Mouse (Mus musculus) MEL (cell line): ENCODE measurements at regions not wholly inside any gene's neighbourhood (a gene's known extent, or its start where the extent isn't known, plus 50 kb on each side); places are given as distances from the start of the nearest gene placed in this dataset.

Source experiments
- DNase-seq: peaks from one replicate; pipeline ENCODE4 v3.0.0; 2011; ENCODE audit warnings: low read depth, low spot score
- H3K27ac ChIP-seq: 2 replicates; pipeline ENCODE4 v1.5.1; 2012; ENCODE audit warnings: low read depth, mild to moderate bottlenecking, control low read depth, low read length, moderate library complexity; ENCODE audit not compliant: control insufficient read depth
- H3K27me3 ChIP-seq, 2 experiments: fragments of 150-350 bp in 1 of 2; sonication (generic) in 1 of 2; 2 replicates each; pipeline ENCODE4 v1.6.1; 2012; ENCODE audit warnings: low read length in 2 of 2, mild to moderate bottlenecking in 2 of 2, improper control_type of control experiment in 1 of 2, moderate library complexity in 1 of 2; ENCODE audit not compliant: insufficient read depth in 2 of 2, control insufficient read depth in 1 of 2
- H3K36me3 ChIP-seq, 2 experiments: 2 replicates each; pipeline ENCODE4 v1.6.1; 2012 to 2014; ENCODE audit warnings: low read length in 2 of 2, improper control_type of control experiment in 1 of 2, inconsistent platforms in 1 of 2, mild to moderate bottlenecking in 1 of 2; ENCODE audit not compliant: insufficient read depth in 2 of 2, control insufficient read depth in 1 of 2
- H3K4me1 ChIP-seq, 2 experiments: fragments of 150-350 bp in 1 of 2; sonication (generic) in 1 of 2; 2 replicates each; pipeline ENCODE4 v1.6.1; 2012; ENCODE audit warnings: low read length in 2 of 2, improper control_type of control experiment in 1 of 2, mild to moderate bottlenecking in 1 of 2; ENCODE audit not compliant: insufficient read depth in 2 of 2, control insufficient read depth in 1 of 2
- H3K4me3 ChIP-seq, 2 experiments: fragments of 150-350 bp in 1 of 2; sonication (generic) in 1 of 2; 2 replicates each; pipeline ENCODE4 v1.5.1; 2012; ENCODE audit warnings: low read depth in 2 of 2, low read length in 2 of 2, mild to moderate bottlenecking in 2 of 2, moderate library complexity in 2 of 2, control low read depth in 1 of 2, improper control_type of control experiment in 1 of 2; ENCODE audit not compliant: control insufficient read depth in 1 of 2, insufficient read depth in 1 of 2
- H3K79me2 ChIP-seq: 2 replicates; pipeline ENCODE4 v1.6.1; 2012; ENCODE audit warnings: mild to moderate bottlenecking, low read length, moderate library complexity; ENCODE audit not compliant: control insufficient read depth, poor library complexity, insufficient read depth
- H3K9ac ChIP-seq: 2 replicates; pipeline ENCODE4 v1.6.1; 2012; ENCODE audit warnings: low read depth, mild to moderate bottlenecking, control low read depth, low read length, moderate library complexity; ENCODE audit not compliant: control insufficient read depth, poor library complexity, severe bottlenecking
- H3K9me3 ChIP-seq: fragments of 150-350 bp; sonication (generic); replicated peaks from 2 replicates; pipeline ENCODE4 v1.6.1; 2012; ENCODE audit warnings: mild to moderate bottlenecking, low read length, improper control_type of control experiment, moderate library complexity; ENCODE audit not compliant: insufficient read depth
- BHLHE40 ChIP-seq: IDR thresholded peaks from 2 replicates; pipeline ENCODE4 v1.6.1; 2012; ENCODE audit warnings: low read depth, mild to moderate bottlenecking, inconsistent platforms, low read length, improper control_type of control experiment, borderline replicate concordance
- CTCF ChIP-seq, 3 experiments: IDR thresholded peaks in 2 of 3; conservative IDR thresholded peaks in 1 of 3; 2 replicates each; pipeline ENCODE4 v1.5.1; 2011 to 2012; ENCODE audit warnings: low read length in 3 of 3, low read depth in 2 of 3, mild to moderate bottlenecking in 2 of 3, improper control_type of control experiment in 1 of 3, inconsistent platforms in 1 of 3, mixed read lengths in 1 of 3, moderate library complexity in 1 of 3; ENCODE audit not compliant: control insufficient read depth in 1 of 3, insufficient read depth in 1 of 3, poor library complexity in 1 of 3, severe bottlenecking in 1 of 3
- EP300 ChIP-seq, 2 experiments: IDR thresholded peaks; 2 replicates each; pipeline ENCODE4 v1.6.1; 2011; ENCODE audit warnings: improper control_type of control experiment in 2 of 2, low read length in 2 of 2, low read depth in 1 of 2, mild to moderate bottlenecking in 1 of 2
- GABPA ChIP-seq: IDR thresholded peaks from 2 replicates; pipeline ENCODE4 v1.6.1; 2012; ENCODE audit warnings: low read depth, mild to moderate bottlenecking, inconsistent platforms, low read length, improper control_type of control experiment, moderate library complexity
- HCFC1 ChIP-seq: IDR thresholded peaks from 2 replicates; pipeline ENCODE4 v1.6.1; 2012; ENCODE audit warnings: low read depth, mild to moderate bottlenecking, inconsistent platforms, low read length, improper control_type of control experiment, moderate library complexity
- MAFK ChIP-seq: IDR thresholded peaks from 2 replicates; pipeline ENCODE4 v1.6.1; 2011; ENCODE audit warnings: low read depth, mild to moderate bottlenecking, low read length, improper control_type of control experiment, borderline replicate concordance
- MYB ChIP-seq: IDR thresholded peaks from 2 replicates; pipeline ENCODE4 v1.6.1; 2011; ENCODE audit warnings: mild to moderate bottlenecking, low read depth, low read length, improper control_type of control experiment
- MYC ChIP-seq: IDR thresholded peaks from 2 replicates; pipeline ENCODE4 v1.6.1; 2011; ENCODE audit warnings: low read depth, mild to moderate bottlenecking, low read length, improper control_type of control experiment, moderate library complexity
- NELFE ChIP-seq: IDR thresholded peaks from 2 replicates; pipeline ENCODE4 v1.6.1; 2011; ENCODE audit warnings: low read depth, low read length, improper control_type of control experiment
- NRF1 ChIP-seq: IDR thresholded peaks from 2 replicates; pipeline ENCODE4 v1.6.1; 2014; ENCODE audit warnings: low read depth, mild to moderate bottlenecking, inconsistent platforms, low read length, improper control_type of control experiment, moderate library complexity; ENCODE audit not compliant: poor library complexity, insufficient read depth, severe bottlenecking
- POLR2AphosphoS2 ChIP-seq: IDR thresholded peaks from 2 replicates; pipeline ENCODE4 v1.6.1; 2011; ENCODE audit warnings: low read length, improper control_type of control experiment
- RAD21 ChIP-seq: IDR thresholded peaks from 2 replicates; pipeline ENCODE4 v1.6.1; 2011; ENCODE audit warnings: mild to moderate bottlenecking, low read depth, low read length, improper control_type of control experiment
- SIN3A ChIP-seq: IDR thresholded peaks from 2 replicates; pipeline ENCODE4 v1.6.1; 2012; ENCODE audit warnings: low read length, improper control_type of control experiment, inconsistent platforms
- SMC3 ChIP-seq: IDR thresholded peaks from 2 replicates; pipeline ENCODE4 v1.6.1; 2011; ENCODE audit warnings: low read depth, low read length, improper control_type of control experiment
- TCF12 ChIP-seq: IDR thresholded peaks from 2 replicates; pipeline ENCODE4 v1.6.1; 2014; ENCODE audit warnings: low read depth, mild to moderate bottlenecking, inconsistent platforms, low read length, improper control_type of control experiment, moderate library complexity
- UBTF ChIP-seq: IDR thresholded peaks from 2 replicates; pipeline ENCODE4 v1.6.1; 2012; ENCODE audit warnings: low read depth, mild to moderate bottlenecking, inconsistent platforms, low read length, improper control_type of control experiment, moderate library complexity, borderline replicate concordance; ENCODE audit not compliant: insufficient read depth
- USF1 ChIP-seq: IDR thresholded peaks from 2 replicates; pipeline ENCODE4 v1.6.1; 2014; ENCODE audit warnings: low read depth, mild to moderate bottlenecking, inconsistent platforms, low read length, improper control_type of control experiment, moderate library complexity
- ZKSCAN1 ChIP-seq: IDR thresholded peaks from 2 replicates; pipeline ENCODE4 v1.6.1; 2012; ENCODE audit warnings: low read depth, mild to moderate bottlenecking, inconsistent platforms, low read length, improper control_type of control experiment, moderate library complexity
- ZNF384 ChIP-seq: IDR thresholded peaks from 2 replicates; pipeline ENCODE4 v1.6.1; 2012; ENCODE audit warnings: low read depth, mild to moderate bottlenecking, inconsistent platforms, low read length, improper control_type of control experiment

DNA sequence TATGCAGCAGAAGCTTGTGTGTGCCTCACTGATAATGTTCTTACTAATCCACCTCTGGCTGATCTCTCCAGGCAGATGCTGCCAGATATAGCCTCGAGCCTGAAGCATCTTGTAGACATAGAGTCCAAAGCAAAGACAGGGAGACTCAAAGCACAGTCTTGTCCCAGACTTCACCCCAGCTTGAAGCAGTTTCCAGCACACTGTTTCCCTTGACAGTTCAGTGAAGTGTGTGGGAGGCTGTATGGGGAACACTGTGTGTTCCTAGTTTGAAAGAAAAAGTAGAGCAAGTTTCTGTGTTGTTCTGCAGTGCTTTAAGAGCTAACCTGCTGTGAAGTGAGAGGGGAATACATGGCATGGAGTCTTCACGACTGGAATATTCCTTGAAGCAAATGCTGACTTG lies 94.7 kb upstream of the Pcsk2 start:
- Histone ChIP-seq H3K9ac (no peak overlapping the region), H3K9me3 (no peaks in the 10 kb centered on the region), H3K4me1 (no peaks in the 10 kb centered on the region), H3K27me3 (no peaks in the 10 kb centered on the region), H3K27ac (no peak overlapping the region), H3K79me2 (no peaks in the 10 kb centered on the region), H3K36me3 (no peaks in the 10 kb centered on the region), H3K4me3 (no peak overlapping the region)
- TF ChIP-seq HCFC1 (no peak), CTCF (IDR thresholded peaks at IDR 0.05 in 2 of 3, conservative IDR thresholded peaks at IDR 0.05 in 1 of 3; ENCODE audit: control insufficient read depth in 1 of 3, insufficient read depth in 1 of 3, low read depth in 2 of 3, low read length in 3 of 3, poor library complexity in 1 of 3, severe bottlenecking in 1 of 3) (no peak), POLR2AphosphoS2 (no peak), SIN3A (no peak), ZKSCAN1 (no peak), MYB (no peak), MAFK (no peak), GABPA (no peak), MYC (no peak), ZNF384 (no peak), UBTF (no peak), BHLHE40 (no peak), SMC3 (no peak), USF1 (no peak)
- no peak for DNase-seq

DNA sequence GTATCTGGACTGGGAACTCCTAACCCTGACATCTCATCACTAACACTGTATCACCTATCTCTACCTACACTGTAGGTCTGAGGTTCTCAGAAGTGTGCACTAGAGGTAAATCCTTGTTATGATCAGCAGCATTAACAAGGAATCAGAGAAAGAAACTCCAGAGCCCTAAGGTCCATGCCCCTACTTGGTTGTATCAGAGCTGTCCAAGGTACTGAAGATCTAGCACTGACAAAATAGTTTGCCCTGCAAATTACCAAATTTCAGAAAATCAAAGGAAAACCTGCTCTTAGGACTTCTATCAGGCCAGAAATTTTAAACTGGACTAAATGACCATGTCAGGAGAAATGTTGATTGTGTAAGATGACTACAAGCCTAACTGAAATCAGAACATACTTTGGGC lies 94.3 kb upstream of the Pcsk2 start:
- no peak for TF ChIP-seq ZKSCAN1
- TF ChIP-seq TCF12, result no peak
- no peak for TF ChIP-seq RAD21
- no peak for TF ChIP-seq MYC
- TF ChIP-seq EP300 (IDR thresholded peaks at IDR 0.05; ENCODE audit: low read depth in 1 of 2, low read length in 2 of 2), result no peak
- no peak for TF ChIP-seq NRF1
- no peak for TF ChIP-seq USF1
- TF ChIP-seq NELFE, result no peak
- no peak for TF ChIP-seq ZNF384
- DNase-seq, result peak; percentile 16
- Histone ChIP-seq H3K27ac (no peak overlapping the region), H3K4me1 (no peaks in the 10 kb centered on the region), H3K9ac (no peak overlapping the region), H3K4me3 (no peak overlapping the region), H3K79me2 (no peaks in the 10 kb centered on the region), H3K27me3 (no peaks in the 10 kb centered on the region), H3K9me3 (no peaks in the 10 kb centered on the region), H3K36me3 (no peaks in the 10 kb centered on the region)
